Mouse (Mus musculus) limb, embryonic 14.5 days (tissue): ENCODE measurements around the gene Gabrb2. TPM values are rescaled to one million over a fixed set of nuclear protein-coding genes. Genes with fewer than 3 reads are reported as not detected.

Experiments used
- ATAC-seq: fragments of 200-750 bp; cut with Nextera tagmentation; 2 replicates; pipeline ENCODE4 v1.8.0; 2017; ENCODE audit warnings: low read depth, moderate number of reproducible peaks, moderate TSS enrichment; ENCODE audit not compliant: low FRiP score
- DNase-seq: peaks from one replicate; pipeline ENCODE4 v3.0.0-alpha.2; 2015; ENCODE audit warnings: low spot score
- H3K27ac ChIP-seq: fragments of 300-500 bp; sonication (generic); replicated peaks from 2 replicates; pipeline ENCODE4 v1.5.1; 2014; ENCODE audit warnings: low read depth, mild to moderate bottlenecking, low read length, moderate library complexity, mixed read lengths
- H3K27me3 ChIP-seq: fragments of 300-500 bp; sonication (generic); 2 replicates; pipeline ENCODE4 v1.6.1; 2014; ENCODE audit warnings: low read length, mixed read lengths; ENCODE audit not compliant: control insufficient read depth, insufficient read depth
- H3K36me3 ChIP-seq: fragments of 300-500 bp; sonication (generic); 2 replicates; pipeline ENCODE4 v1.6.1; 2014; ENCODE audit warnings: mild to moderate bottlenecking, low read length, moderate library complexity, mixed read lengths; ENCODE audit not compliant: control insufficient read depth, insufficient read depth
- H3K4me1 ChIP-seq: fragments of 300-500 bp; sonication (generic); 2 replicates; pipeline ENCODE4 v1.6.1; 2014; ENCODE audit warnings: antibody characterized with exemption, low read length, mixed read lengths; ENCODE audit not compliant: control insufficient read depth, insufficient read depth
- H3K4me2 ChIP-seq: fragments of 300-500 bp; sonication (generic); replicated peaks from 2 replicates; pipeline ENCODE4 v1.6.1; 2014; ENCODE audit warnings: low read depth, mild to moderate bottlenecking, low read length, moderate library complexity; ENCODE audit not compliant: severe bottlenecking
- H3K4me3 ChIP-seq: fragments of 300-500 bp; sonication (generic); replicated peaks from 2 replicates; pipeline ENCODE4 v1.5.1; 2014; ENCODE audit warnings: low read length
- H3K9ac ChIP-seq: fragments of 300-500 bp; sonication (generic); 2 replicates; pipeline ENCODE4 v1.6.1; 2014; ENCODE audit warnings: mild to moderate bottlenecking, low read depth, low read length, moderate library complexity; ENCODE audit not compliant: severe bottlenecking
- H3K9me3 ChIP-seq: fragments of 300-500 bp; sonication (generic); 2 replicates; pipeline ENCODE4 v1.6.1; 2016; ENCODE audit warnings: low read length; ENCODE audit not compliant: control insufficient read depth
- POLR2A ChIP-seq: fragments of 200-500 bp; IDR thresholded peaks from 2 replicates; pipeline ENCODE4 v1.8.0; 2012; ENCODE audit warnings: inconsistent platforms, mild to moderate bottlenecking, moderate library complexity, borderline replicate concordance; ENCODE audit not compliant: insufficient read depth, insufficient read length; ENCODE audit errors: extremely low read depth
- WGBS: fragments of 180-500 bp; shearing (Covaris S2); extraction: QIAGEN DNeasy Blood & Tissue Kit; methylation state at CpG from one replicate; pipeline ENCODE4 v1.1.7; 2014; 5-methylcytosine and 5-hydroxymethylcytosine counted together
- polyA plus RNA-seq, 2 experiments: library from polyadenylated mRNA; depleted of rRNA in 1 of 2; stranded (reverse) in 1 of 2; unstranded in 1 of 2; fragments of >200 nt; fragmentation: Nextera tagmentation in 1 of 2; extraction: Ambion mirVana in 1 of 2; gene quantifications; 2 replicates each; pipeline versions ENCODE4 v1.2.1 to v1.2.3; 2012 to 2014

Gabrb2 gene
- polyA plus RNA-seq, 2 experiments: 0.65 to 1.5 TPM

GRCm38 (mm10) chr11:42419791-42420633 lies 455 bp downstream of the Gabrb2 start:
- H3K4me3 ChIP-seq: peak overlapping the region; percentile 41
- ATAC-seq: peak; percentile 42; the same call in 1 of the 2 replicates
- H3K4me1 ChIP-seq: no peaks in the 10 kb centered on the region; the same call in 1 of the 2 replicates
- peaks cover 5% of the 10 kb centered on the region; the same call in 1 of the 2 replicates for H3K27me3 ChIP-seq
- H3K36me3 ChIP-seq: no peaks in the 10 kb centered on the region
- no peaks in the 10 kb centered on the region for H3K9me3 ChIP-seq
- H3K4me2 ChIP-seq: peak overlapping the region; percentile 95
- no peak for DNase-seq
- 0% methylated on average over 15 of the region's 40 CpGs for WGBS
- H3K9ac ChIP-seq: peak overlapping the region; percentile 43
- TF ChIP-seq POLR2A: no peak
- H3K27ac ChIP-seq: no peak overlapping the region

DNA sequence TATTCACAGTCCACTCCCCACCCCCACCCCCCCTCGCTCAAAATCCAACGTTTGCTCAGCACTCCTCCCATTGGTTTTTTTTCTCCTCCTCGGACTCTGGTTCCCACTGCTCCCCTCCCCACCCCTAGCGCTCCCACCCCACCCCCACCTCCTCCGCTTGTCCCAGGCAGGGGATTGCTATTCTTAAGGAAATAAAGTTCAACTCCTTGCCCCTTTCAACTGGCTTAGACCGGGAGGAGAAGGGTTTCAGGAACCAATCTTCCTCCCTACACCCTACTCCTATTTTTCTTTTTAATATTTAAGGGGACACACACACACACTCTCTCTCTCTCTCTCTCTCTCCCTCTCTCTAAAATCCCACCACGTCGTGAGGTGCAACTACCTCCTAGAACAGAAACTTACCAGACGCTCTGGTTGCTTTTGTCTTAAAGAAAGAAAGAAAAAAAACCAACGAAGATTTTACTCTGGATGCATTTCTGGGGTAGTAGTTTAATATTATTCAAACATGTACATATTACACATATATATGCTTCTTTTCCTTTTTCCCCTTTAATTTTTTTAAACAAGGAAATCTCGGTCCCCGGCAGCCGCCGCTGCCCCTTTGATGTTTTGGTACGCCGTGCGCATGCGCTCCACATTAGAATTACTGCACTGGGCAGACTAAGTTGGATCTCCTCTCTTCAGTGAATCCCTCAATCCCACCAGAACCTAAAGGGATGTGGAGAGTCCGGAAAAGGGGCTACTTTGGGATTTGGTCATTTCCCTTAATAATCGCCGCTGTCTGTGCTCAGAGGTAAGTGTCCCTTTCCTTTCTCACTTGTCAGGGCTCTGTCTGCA lies 1.3 kb downstream of the Gabrb2 start:
- peak overlapping the region; percentile 41 for H3K4me3 ChIP-seq
- 0 out of 2 replicates have a peak, but pooled peaks have one; percentile 13 for ATAC-seq
- WGBS: under 1% methylated on average over 21 of the region's 21 CpGs

DNA sequence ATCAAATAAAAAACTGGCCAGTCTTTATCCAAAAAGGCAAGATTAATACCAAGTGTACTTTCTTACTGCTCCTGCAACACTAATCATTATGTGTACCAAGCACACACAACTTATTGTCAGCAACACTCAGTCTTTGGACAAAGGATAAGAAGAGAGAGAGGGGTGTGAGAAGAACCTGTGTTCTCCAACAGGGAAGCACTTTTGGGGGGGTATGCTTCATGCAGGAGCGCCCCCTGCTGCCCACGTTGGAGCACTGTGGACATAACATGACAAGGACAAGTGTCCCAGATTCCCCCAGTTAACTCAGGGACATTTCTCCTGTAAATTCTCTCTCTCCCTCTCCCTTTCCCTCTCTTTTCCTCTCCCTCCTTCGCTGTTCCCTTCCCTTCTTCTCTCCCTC lies 3.7 kb downstream of the Gabrb2 start:
- ATAC-seq (no peak), DNase-seq (no peak)
- H3K27ac ChIP-seq: no peak overlapping the region
- H3K36me3 ChIP-seq: no peaks in the 10 kb centered on the region
- H3K9ac ChIP-seq: no peak overlapping the region
- no peak overlapping the region for H3K4me2 ChIP-seq
- H3K4me1 ChIP-seq: no peaks in the 10 kb centered on the region; the same call in 1 of the 2 replicates
- no peak overlapping the region for H3K4me3 ChIP-seq
- WGBS: 0% methylated on average over 3 of the region's 3 CpGs
- TF ChIP-seq POLR2A: no peak
- peaks cover 5% of the 10 kb centered on the region; the same call in 1 of the 2 replicates for H3K27me3 ChIP-seq
- no peaks in the 10 kb centered on the region for H3K9me3 ChIP-seq

More for the DNA sequence above, 1.3 kb downstream of the Gabrb2 start:
- H3K27ac ChIP-seq: no peak overlapping the region
- H3K9me3 ChIP-seq: no peaks in the 10 kb centered on the region
- no peaks in the 10 kb centered on the region for H3K36me3 ChIP-seq
- no peaks in the 10 kb centered on the region; the same call in 1 of the 2 replicates for H3K4me1 ChIP-seq
- H3K4me2 ChIP-seq: peak overlapping the region; percentile 95
- H3K9ac ChIP-seq: peak overlapping the region; percentile 43
- DNase-seq: peak; percentile 36
- peaks cover 5% of the 10 kb centered on the region; the same call in 1 of the 2 replicates for H3K27me3 ChIP-seq
- TF ChIP-seq POLR2A: no peak

- H3K9ac ChIP-seq: no peak overlapping the region
- H3K27ac ChIP-seq: no peak overlapping the region
- no peaks in the 10 kb centered on the region for H3K4me1 ChIP-seq
- no peaks in the 10 kb centered on the region for H3K9me3 ChIP-seq
- H3K36me3 ChIP-seq: no peaks in the 10 kb centered on the region
- no peak overlapping the region for H3K4me3 ChIP-seq
- TF ChIP-seq POLR2A: no peak
- DNase-seq (no peak), ATAC-seq (no peak)
- H3K4me2 ChIP-seq: no peak overlapping the region
- H3K27me3 ChIP-seq: no peaks in the 10 kb centered on the region
Measured at GRCm38 (mm10) chr11:42431495-42431894, 11.9 kb downstream of the Gabrb2 start.

DNA sequence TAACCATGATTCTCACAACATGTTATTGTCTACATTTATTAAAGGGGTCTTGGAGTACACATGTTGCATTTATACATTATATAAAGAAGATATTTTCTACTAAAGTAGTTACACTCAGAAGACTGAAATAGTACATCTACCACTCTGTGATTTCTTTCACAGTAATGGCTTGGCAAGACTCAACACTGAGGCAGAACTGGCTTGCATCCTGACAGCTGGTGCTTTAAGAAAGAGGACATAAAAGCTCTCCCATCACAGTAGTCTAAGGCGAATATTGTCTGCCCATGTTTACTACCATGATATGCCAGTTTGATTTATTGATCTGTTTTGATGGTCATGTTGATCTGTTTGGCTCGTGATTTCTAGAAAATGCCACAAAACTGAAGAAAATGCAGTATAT lies 19.4 kb downstream of the Gabrb2 start:
- TF ChIP-seq POLR2A: no peak
- ATAC-seq: no peak
- DNase-seq: no peak
- 76% methylated on average over 2 of the region's 2 CpGs for WGBS
- H3K27me3 ChIP-seq: no peaks in the 10 kb centered on the region
- no peak overlapping the region for H3K9ac ChIP-seq
- no peaks in the 10 kb centered on the region for H3K36me3 ChIP-seq
- H3K27ac ChIP-seq: no peak overlapping the region
- H3K9me3 ChIP-seq: no peaks in the 10 kb centered on the region
- no peaks in the 10 kb centered on the region for H3K4me1 ChIP-seq
- no peak overlapping the region for H3K4me3 ChIP-seq
- H3K4me2 ChIP-seq: no peak overlapping the region
